Mouse (Mus musculus) brain, adult 10 weeks (tissue): ENCODE measurements around the gene Rps6kb2. TPM values are rescaled to one million over a fixed set of nuclear protein-coding genes. Genes with fewer than 3 reads are reported as not detected.

ENCODE experiments used
- polyA plus RNA-seq: library from polyadenylated mRNA; stranded (reverse); fragments of 350-450 nt; fragmentation: Illumina TruSeq; extraction: RNeasy Lipid Tissue Mini Kit (QIAGEN cat#74804); gene quantifications from one replicate; pipeline ENCODE4 v1.2.3, GENCODE M21; 2015; ENCODE audit warnings: low read depth, low replicate concordance

The Rps6kb2 gene
- polyA plus RNA-seq: 45.8 TPM

GRCm38 (mm10) chr19:4162646-4163542 is at the start of gene Rps6kb2:
TSS of gene Rps6kb2 (minus strand) at chr19:4163354.

GRCm38 (mm10) chr19:4201291-4201909 is 38.2 kb upstream of the Rps6kb2 start, which contains the start of gene Rad9a:
TSS of gene Rad9a (minus strand) at chr19:4201662.

GRCm38 (mm10) chr19:4191528-4192250 is 28.5 kb upstream of the Rps6kb2 start, which contains the start of gene Ppp1ca:
TSS of gene Ppp1ca (plus strand) at chr19:4192065.

GRCm38 (mm10) chr19:4190831-4191334 is 27.7 kb upstream of the Rps6kb2 start, which contains the start of gene Tbc1d10c:
TSS of gene Tbc1d10c (minus strand) at chr19:4191284.

GRCm38 (mm10) chr19:4175368-4175947 is 12.3 kb upstream of the Rps6kb2 start, which contains the start of gene Carns1:
TSS of gene Carns1 (minus strand) at chr19:4175479.

GRCm38 (mm10) chr19:4153232-4153654 is 9.9 kb downstream of the Rps6kb2 start, which contains the start of gene Ptprcap:
TSS of gene Ptprcap (plus strand) at chr19:4153604.

GRCm38 (mm10) chr19:4148491-4148806 is 14.7 kb downstream of the Rps6kb2 start, which contains the start of gene Coro1b:
TSS of gene Coro1b (plus strand) at chr19:4148619.

GRCm38 (mm10) chr19:4143759-4144268 is 19.3 kb downstream of the Rps6kb2 start, which contains the start of gene Cabp4:
TSS of gene Cabp4 (minus strand) at chr19:4144033.

GRCm38 (mm10) chr19:4139446-4139845 is 23.7 kb downstream of the Rps6kb2 start, which contains the start of gene Gpr152:
TSS of gene Gpr152 (plus strand) at chr19:4139787.

GRCm38 (mm10) chr19:4125741-4126696 is 37.1 kb downstream of the Rps6kb2 start, which contains the start of gene Aip:
TSS of gene Aip (minus strand) at chr19:4125858.

Other genes starting within 250 kb of the Rps6kb2 start
- gene Aldh3b1, start 233.5 kb downstream of the Rps6kb2 start, polyA plus RNA-seq: 4.3 TPM
- gene Unc93b1, start 228.2 kb downstream of the Rps6kb2 start, polyA plus RNA-seq: 16.0 TPM
- gene Aldh3b3, start 204.7 kb downstream of the Rps6kb2 start, polyA plus RNA-seq: not detected
- 1.4 TPM for gene Aldh3b2, start 191.0 kb downstream of the Rps6kb2 start, polyA plus RNA-seq
- 4.0 TPM for gene Acy3, start 176.8 kb downstream of the Rps6kb2 start, polyA plus RNA-seq
- gene Tbx10, start 170.6 kb downstream of the Rps6kb2 start, polyA plus RNA-seq: not detected
- 15.1 TPM for gene Nudt8, start 162.8 kb downstream of the Rps6kb2 start, polyA plus RNA-seq
- 2.0 TPM for gene Gm49405, start 162.7 kb downstream of the Rps6kb2 start, polyA plus RNA-seq
- 5.7 TPM for gene Doc2g, start 160.0 kb downstream of the Rps6kb2 start, polyA plus RNA-seq
- 236 TPM for gene Ndufv1, start 150.5 kb downstream of the Rps6kb2 start, polyA plus RNA-seq
- 465 TPM for gene Gstp1, start 125.4 kb downstream of the Rps6kb2 start, polyA plus RNA-seq
- 1.5 TPM for gene Gstp2, start 117.3 kb downstream of the Rps6kb2 start, polyA plus RNA-seq
- gene Gstp3, start 103.8 kb downstream of the Rps6kb2 start, polyA plus RNA-seq: not detected
- gene Cabp2, start 81.8 kb downstream of the Rps6kb2 start, polyA plus RNA-seq: not detected
- 37.6 TPM for gene Cdk2ap2, start 66.2 kb downstream of the Rps6kb2 start, polyA plus RNA-seq
- 122 TPM for gene Pitpnm1, start 63.4 kb downstream of the Rps6kb2 start, polyA plus RNA-seq
- 183 TPM for gene Aip, start 37.5 kb downstream of the Rps6kb2 start, polyA plus RNA-seq
- 0.10 TPM for gene Gpr152, start 23.6 kb downstream of the Rps6kb2 start, polyA plus RNA-seq
- gene Cabp4, start 19.3 kb downstream of the Rps6kb2 start, polyA plus RNA-seq: not detected
- 127 TPM for gene Coro1b, start 14.7 kb downstream of the Rps6kb2 start, polyA plus RNA-seq
- gene Ptprcap, start 9.8 kb downstream of the Rps6kb2 start, polyA plus RNA-seq: 1.5 TPM
- gene Carns1, start 12.1 kb upstream of the Rps6kb2 start, polyA plus RNA-seq: 13.7 TPM
- 1.2 TPM for gene Tbc1d10c, start 27.9 kb upstream of the Rps6kb2 start, polyA plus RNA-seq
- gene Ppp1ca, start 28.7 kb upstream of the Rps6kb2 start, polyA plus RNA-seq: 454 TPM
- gene Rad9a, start 38.3 kb upstream of the Rps6kb2 start, polyA plus RNA-seq: 10.9 TPM
- gene Clcf1, start 50.9 kb upstream of the Rps6kb2 start, polyA plus RNA-seq: 0.59 TPM
- gene AC109138.7, start 51.0 kb upstream of the Rps6kb2 start, polyA plus RNA-seq: not detected
- gene Pold4, start 68.5 kb upstream of the Rps6kb2 start, polyA plus RNA-seq: 29.6 TPM
- gene Ssh3, start 105.8 kb upstream of the Rps6kb2 start, polyA plus RNA-seq: 58.5 TPM
- 55.6 TPM for gene Ankrd13d, start 119.8 kb upstream of the Rps6kb2 start, polyA plus RNA-seq
- 184 TPM for gene Grk2, start 142.9 kb upstream of the Rps6kb2 start, polyA plus RNA-seq
- 41.1 TPM for gene Kdm2a, start 234.9 kb upstream of the Rps6kb2 start, polyA plus RNA-seq